ENCODE assay signal across 8 mouse cellular contexts in genomic region chr6:83456131-83456983, GRCm38 (mm10). TPM values are rescaled to one million over a fixed set of nuclear protein-coding genes. Genes with fewer than 3 reads are reported as not detected.
DNase-seq lines count a peak whose midpoint lies in the region; ATAC-seq and TF ChIP-seq lines count a peak whose summit lies in the region.

No protein-coding gene starts in this region.

- peak overlapping the region; percentile 96 for H3K4me2 ChIP-seq in intestine, postnatal 0 days (replicated peaks; ENCODE audit: low read depth)
- peak overlapping the region; percentile 98 for H3K4me2 ChIP-seq in liver, embryonic 14.5 days (ENCODE audit: low read depth)
- peak overlapping the region; percentile 94 for H3K4me2 ChIP-seq in stomach, embryonic 15.5 days

- peak overlapping the region; percentile 69 for H3K4me3 ChIP-seq in intestine, postnatal 0 days (ENCODE audit: low read depth, low read length)
- peak overlapping the region; percentile 53 to 81 for H3K4me3 ChIP-seq in liver, embryonic 14.5 days (ENCODE audit: insufficient read depth in 1 of 2, low read depth in 2 of 2, low read length in 2 of 2)
- H3K4me3 ChIP-seq in stomach, embryonic 15.5 days (replicated peaks): peak overlapping the region; percentile 80

- WGBS in intestine, postnatal 0 days: under 1% methylated on average over 45 of the region's 105 CpGs
- 1% methylated on average over 93 of the region's 105 CpGs for WGBS in liver, embryonic 14.5 days (ENCODE audit: insufficient replicate concordance)
- WGBS in stomach, embryonic 15.5 days: 2% methylated on average over 70 of the region's 105 CpGs

- peak overlapping the region; percentile 98 for H3K27ac ChIP-seq in intestine, postnatal 0 days (ENCODE audit: low read depth, low read length)
- H3K27ac ChIP-seq in liver, embryonic 14.5 days: peak overlapping the region; percentile 63
- peak overlapping the region; percentile 96 for H3K27ac ChIP-seq in stomach, embryonic 15.5 days

- H3K36me3 ChIP-seq in intestine, postnatal 0 days (ENCODE audit: control insufficient read depth, insufficient read depth): no peaks in the 10 kb centered on the region
- H3K36me3 ChIP-seq in liver, embryonic 14.5 days (replicated peaks; ENCODE audit: control insufficient read depth, insufficient read depth, low read depth): no peaks in the 10 kb centered on the region
- no peaks in the 10 kb centered on the region for H3K36me3 ChIP-seq in stomach, embryonic 15.5 days

- DNase-seq in right cerebral cortex, adult 18-20 months: peak; percentile 50
- DNase-seq in right cerebral cortex, postnatal 36 days (ENCODE audit: low spot score in 2 of 2): no peak
- peak; percentile 59 for DNase-seq in embryo, embryonic 11.5 days (ENCODE audit: low read depth, low spot score)
- DNase-seq in heart, adult 11 months: peak; percentile 99
- peak in 1 of 3 experiments; percentile 46 for DNase-seq in liver, embryonic 14.5 days (ENCODE audit: low read depth in 3 of 3, low spot score in 3 of 3)
- peak; percentile 83 for DNase-seq in naive thymus-derived CD4-positive, alpha-beta T cell, adult 2 months (ENCODE audit: low read depth)

- TF ChIP-seq EP300 in liver, embryonic 14.5 days (IDR thresholded peaks at IDR 0.05; ENCODE audit: low read depth): no peak

- H3K9me3 ChIP-seq in intestine, postnatal 0 days (ENCODE audit: control insufficient read depth): no peaks in the 10 kb centered on the region
- H3K9me3 ChIP-seq in liver, embryonic 14.5 days (ENCODE audit: control insufficient read depth, low read length): no peaks in the 10 kb centered on the region
- no peaks in the 10 kb centered on the region for H3K9me3 ChIP-seq in stomach, embryonic 15.5 days

- TF ChIP-seq CTCF in intestine, postnatal 0 days (IDR thresholded peaks at IDR 0.05; ENCODE audit: low read depth): peak; percentile 61
- TF ChIP-seq CTCF in liver, embryonic 14.5 days (IDR thresholded peaks at IDR 0.05; ENCODE audit: low read depth): peak; percentile 4; the same call in 1 of the 2 replicates

- H3K4me1 ChIP-seq in intestine, postnatal 0 days (replicated peaks; ENCODE audit: control insufficient read depth, insufficient read depth, low read length): peaks cover 28% of the 10 kb centered on the region
- peaks cover 34 to 46% of the 10 kb centered on the region in 2 experiments for H3K4me1 ChIP-seq in liver, embryonic 14.5 days (replicated peaks; ENCODE audit: control insufficient read depth in 2 of 2, insufficient read depth in 2 of 2, low read length in 1 of 2)
- peaks cover 46% of the 10 kb centered on the region for H3K4me1 ChIP-seq in stomach, embryonic 15.5 days

- H3K27me3 ChIP-seq in intestine, postnatal 0 days (replicated peaks; ENCODE audit: control insufficient read depth, insufficient read depth, low read length): no peaks in the 10 kb centered on the region
- no peaks in the 10 kb centered on the region for H3K27me3 ChIP-seq in liver, embryonic 14.5 days (ENCODE audit: control insufficient read depth, insufficient read depth, low read length)
- no peaks in the 10 kb centered on the region for H3K27me3 ChIP-seq in stomach, embryonic 15.5 days (replicated peaks)

- peak overlapping the region; percentile 85 for H3K9ac ChIP-seq in intestine, postnatal 0 days (ENCODE audit: low read depth, low read length)
- H3K9ac ChIP-seq in liver, embryonic 14.5 days (replicated peaks): peak overlapping the region; percentile 80
- peak overlapping the region; percentile 84 for H3K9ac ChIP-seq in stomach, embryonic 15.5 days

- peak; percentile 79 for ATAC-seq in intestine, postnatal 0 days
- peak; percentile 76 for ATAC-seq in liver, embryonic 14.5 days (ENCODE audit: insufficient read depth)
- ATAC-seq in stomach, embryonic 15.5 days (ENCODE audit: insufficient read depth, low FRiP score, low read depth): peak; percentile 74

RNA-seq across cellular contexts. Expression of gene Tet3, which starts 2.5 kb away (rescaled TPM):
- 28.1 and 34.3 TPM in 2 replicates for polyA plus RNA-seq in intestine, postnatal 0 days (2015; fragmentation: Nextera tagmentation; extraction: Ambion mirVana)
- polyA plus RNA-seq in liver, embryonic 14.5 days (2012; rRNA removed): 3.0 and 3.1 TPM in 2 replicates
- polyA plus RNA-seq in liver, embryonic 14.5 days (2014; fragmentation: Nextera tagmentation; extraction: Ambion mirVana): 7.7 and 8.3 TPM in 2 replicates
- 39.6 and 40.0 TPM in 2 replicates for polyA plus RNA-seq in stomach, embryonic 15.5 days (2015; fragmentation: Nextera tagmentation; extraction: Ambion mirVana)

RNA-seq across cellular contexts. Expression of gene Dguok, which starts 50.4 kb away (rescaled TPM):
- 30.9 and 33.7 TPM in 2 replicates for polyA plus RNA-seq in intestine, postnatal 0 days (2015; fragmentation: Nextera tagmentation; extraction: Ambion mirVana)
- polyA plus RNA-seq in liver, embryonic 14.5 days (2012; rRNA removed): 14.6 and 16.8 TPM in 2 replicates
- 21.6 and 27.2 TPM in 2 replicates for polyA plus RNA-seq in liver, embryonic 14.5 days (2014; fragmentation: Nextera tagmentation; extraction: Ambion mirVana)
- 74.3 and 76.2 TPM in 2 replicates for polyA plus RNA-seq in stomach, embryonic 15.5 days (2015; fragmentation: Nextera tagmentation; extraction: Ambion mirVana)

Comparison
In these comparisons a context has a peak if more than half of its experiments do, and no peak if none do; other contexts are left out.
1. DNase-seq: peak in right cerebral cortex, adult 18-20 months (single experiment), embryo, embryonic 11.5 days (single experiment), heart, adult 11 months (single experiment) and naive thymus-derived CD4-positive, alpha-beta T cell, adult 2 months (single experiment); none in right cerebral cortex, postnatal 36 days (0 of 2).
2. Peak in every context shown above with its lines, with median percentiles within 50 percentile points of each other: ATAC-seq, H3K27ac ChIP-seq, H3K4me2 ChIP-seq, H3K4me3 ChIP-seq and H3K9ac ChIP-seq.